Mouse (Mus musculus) C2C12 (cell line): ENCODE results near the gene Hs3st5. TPM values are rescaled to one million over a fixed set of nuclear protein-coding genes. Genes with fewer than 3 reads are reported as not detected.

Source experiments
- H3K27me3 ChIP-seq: one replicate; pipeline ENCODE4 v1.6.1; 2011; ENCODE audit not compliant: control insufficient read depth, insufficient read depth, insufficient read length
- H3K36me3 ChIP-seq: one replicate; pipeline ENCODE4 v1.6.1; 2011; ENCODE audit not compliant: control insufficient read depth, insufficient read depth
- H3K4me3 ChIP-seq: one replicate; pipeline ENCODE4 v1.5.1; 2011; ENCODE audit warnings: mild to moderate bottlenecking, control low read depth; ENCODE audit not compliant: poor library complexity, insufficient read depth, severe bottlenecking
- H3K79me2 ChIP-seq: one replicate; pipeline ENCODE4 v1.6.1; 2011; ENCODE audit not compliant: control insufficient read depth, insufficient read depth
- H3K79me3 ChIP-seq: one replicate; pipeline ENCODE4 v1.6.1; 2011; ENCODE audit warnings: low read depth, control low read depth
- H3ac ChIP-seq: one replicate; pipeline ENCODE3; 2011; ENCODE audit warnings: low read depth; ENCODE audit not compliant: control insufficient read depth, insufficient read length
- CEBPB ChIP-seq: IDR thresholded peaks from one replicate; pipeline ENCODE4 v1.6.1; 2011; ENCODE audit warnings: low read depth, mild to moderate bottlenecking, control low read depth, moderate library complexity
- CTCF ChIP-seq: IDR thresholded peaks from one replicate; pipeline ENCODE4 v1.5.1; 2011; ENCODE audit not compliant: control insufficient read depth, insufficient read depth, insufficient read length
- FOSL1 ChIP-seq: IDR thresholded peaks from one replicate; pipeline ENCODE4 v1.8.0; 2011; ENCODE audit warnings: mild to moderate bottlenecking, low read length; ENCODE audit not compliant: poor library complexity, insufficient read depth, severe bottlenecking
- MAX ChIP-seq: IDR thresholded peaks from one replicate; pipeline ENCODE4 v1.6.1; 2011; ENCODE audit warnings: mild to moderate bottlenecking, control low read depth
- MYOD1 ChIP-seq: IDR thresholded peaks from one replicate; pipeline ENCODE4 v1.6.1; 2011; ENCODE audit warnings: low read depth; ENCODE audit not compliant: control insufficient read depth, insufficient read length
- MYOG ChIP-seq: IDR thresholded peaks from one replicate; pipeline ENCODE4 v1.6.1; 2011; ENCODE audit not compliant: control insufficient read depth, insufficient read length; ENCODE audit errors: extremely low read depth
- USF1 ChIP-seq: IDR thresholded peaks from one replicate; pipeline ENCODE4 v1.6.1; 2011; ENCODE audit warnings: low read depth, mild to moderate bottlenecking, control low read depth, moderate library complexity
- polyA plus RNA-seq: library from polyadenylated mRNA; unstranded; fragments of >200 nt; fragmentation: generic; extraction: Trizol; gene quantifications from one replicate; pipeline ENCODE4 v1.2.1, GENCODE M21; 2012; ENCODE audit warnings: missing spikeins

The Hs3st5 gene
- polyA plus RNA-seq, 1 experiment, result 0.04 TPM

- Histone ChIP-seq H3K79me3 (no peaks in the 10 kb centered on the region), H3ac (no peak overlapping the region), H3K79me2 (no peaks in the 10 kb centered on the region), H3K27me3 (no peaks in the 10 kb centered on the region), H3K36me3 (no peaks in the 10 kb centered on the region), H3K4me3 (no peak overlapping the region)
- no peak for TF ChIP-seq MAX
- no peak for TF ChIP-seq USF1
- no peak for TF ChIP-seq MYOG
- TF ChIP-seq FOSL1, result no peak
- no peak for TF ChIP-seq CEBPB
- TF ChIP-seq CTCF, result no peak
- TF ChIP-seq MYOD1, result no peak
Measured at GRCm38 (mm10) chr10:36850231-36850630, 343.6 kb downstream of the Hs3st5 start.

- no peak overlapping the region for H3K4me3 ChIP-seq
- H3K79me3 ChIP-seq, result no peaks in the 10 kb centered on the region
- no peaks in the 10 kb centered on the region for H3K27me3 ChIP-seq
- TF ChIP-seq FOSL1 (no peak), MYOD1 (no peak), MYOG (no peak), CTCF (no peak), USF1 (no peak), MAX (no peak), CEBPB (no peak)
- no peak overlapping the region for H3ac ChIP-seq
- no peaks in the 10 kb centered on the region for H3K36me3 ChIP-seq
- no peaks in the 10 kb centered on the region for H3K79me2 ChIP-seq
Measured at GRCm38 (mm10) chr10:36862127-36862895, 355.7 kb downstream of the Hs3st5 start.
